Mouse (Mus musculus): ENCODE results near the gene Cd93. TPM values are rescaled to one million over a fixed set of nuclear protein-coding genes. Genes with fewer than 3 reads are reported as not detected.

Cd93 gene
- polyA plus RNA-seq (2015; fragmentation: Nextera tagmentation; extraction: Ambion mirVana), result 8.2 and 8.6 TPM in 2 replicates

GRCm38 (mm10) chr2:148443249-148443958 lies at the start of gene Cd93:
Gene Cd93 (minus strand): TSS chr2:148443563.
- no peaks in the 10 kb centered on the region for H3K4me1 ChIP-seq
- H3K4me2 ChIP-seq (replicated peaks), result peak within 1 kb of the TSS; percentile 9; the same call in 1 of the 2 replicates
- 0 out of 2 replicates have a peak within 1 kb of the TSS, but pooled peaks have one; percentile 11 for H3K27ac ChIP-seq
- no peak for ATAC-seq (ENCODE audit: low FRiP score, low read depth)
- H3K4me3 ChIP-seq, result peak within 1 kb of the TSS; percentile 12
- peak within 1 kb of the TSS; percentile 8; the same call in 1 of the 2 replicates for H3K9ac ChIP-seq
- H3K27me3 ChIP-seq, result 0 out of 2 replicates have a peak, but pooled peaks cover 3% of the 10 kb centered on the region
- WGBS, result 54% methylated on average over 13 of the region's 13 CpGs
- no peaks in the 10 kb centered on the region for H3K36me3 ChIP-seq
- H3K9me3 ChIP-seq, result no peaks in the 10 kb centered on the region

- H3K4me3 ChIP-seq, result no peak overlapping the region
- H3K4me2 ChIP-seq (replicated peaks), result no peak overlapping the region
- H3K27me3 ChIP-seq, result no peaks in the 10 kb centered on the region
- no peaks in the 10 kb centered on the region for H3K36me3 ChIP-seq
- ATAC-seq (ENCODE audit: low FRiP score, low read depth), result no peak
- H3K27ac ChIP-seq, result no peak overlapping the region
- H3K9ac ChIP-seq, result no peak overlapping the region
- no peaks in the 10 kb centered on the region for H3K4me1 ChIP-seq
- H3K9me3 ChIP-seq, result no peaks in the 10 kb centered on the region
- 74% methylated on average over 4 of the region's 4 CpGs for WGBS
These were observed 48.7 kb upstream of the Cd93 start for GRCm38 (mm10) chr2:148492108-148492507.

- Histone ChIP-seq H3K4me1 (no peaks in the 10 kb centered on the region), H3K27me3 (no peaks in the 10 kb centered on the region), H3K9me3 (no peaks in the 10 kb centered on the region), H3K4me2 (replicated peaks) (no peak overlapping the region), H3K36me3 (no peaks in the 10 kb centered on the region), H3K9ac (no peak overlapping the region), H3K4me3 (no peak overlapping the region), H3K27ac (no peak overlapping the region)
- WGBS, result 68% methylated on average over 6 of the region's 6 CpGs
- no peak for ATAC-seq (ENCODE audit: low FRiP score, low read depth)
These were observed 46.8 kb upstream of the Cd93 start for GRCm38 (mm10) chr2:148490150-148490549.

GRCm38 (mm10) chr2:148488885-148489284 lies 45.5 kb upstream of the Cd93 start:
- Histone ChIP-seq H3K4me3 (no peak overlapping the region), H3K27me3 (no peaks in the 10 kb centered on the region), H3K36me3 (no peaks in the 10 kb centered on the region), H3K4me2 (replicated peaks) (no peak overlapping the region), H3K9ac (no peak overlapping the region), H3K9me3 (no peaks in the 10 kb centered on the region), H3K27ac (no peak overlapping the region), H3K4me1 (no peaks in the 10 kb centered on the region)
- whole genome bisulfite sequencing, result 84% methylated on average over 2 of the region's 2 CpGs
- no peak for ATAC-seq (ENCODE audit: low FRiP score, low read depth)

GRCm38 (mm10) chr2:148485576-148485975 lies 42.2 kb upstream of the Cd93 start:
- Histone ChIP-seq H3K9ac (no peak overlapping the region), H3K36me3 (no peaks in the 10 kb centered on the region), H3K4me3 (no peak overlapping the region), H3K4me2 (replicated peaks) (no peak overlapping the region), H3K27ac (no peak overlapping the region), H3K4me1 (no peaks in the 10 kb centered on the region), H3K27me3 (no peaks in the 10 kb centered on the region), H3K9me3 (no peaks in the 10 kb centered on the region)
- 95% methylated on average over 4 of the region's 4 CpGs for WGBS
- no peak for ATAC-seq (ENCODE audit: low FRiP score, low read depth)

GRCm38 (mm10) chr2:148480376-148480775 lies 37.0 kb upstream of the Cd93 start:
- no peaks in the 10 kb centered on the region for H3K27me3 ChIP-seq
- no peak overlapping the region for H3K4me2 ChIP-seq (replicated peaks)
- no peaks in the 10 kb centered on the region for H3K36me3 ChIP-seq
- no peak for ATAC-seq (ENCODE audit: low FRiP score, low read depth)
- no peaks in the 10 kb centered on the region for H3K9me3 ChIP-seq
- no peak overlapping the region for H3K4me3 ChIP-seq
- WGBS, result 88% methylated on average over 8 of the region's 8 CpGs
- no peak overlapping the region for H3K9ac ChIP-seq
- H3K4me1 ChIP-seq, result no peaks in the 10 kb centered on the region
- no peak overlapping the region for H3K27ac ChIP-seq

GRCm38 (mm10) chr2:148478141-148478701 lies 34.9 kb upstream of the Cd93 start:
- H3K27ac ChIP-seq, result no peak overlapping the region
- H3K9ac ChIP-seq, result no peak overlapping the region
- H3K36me3 ChIP-seq, result no peaks in the 10 kb centered on the region
- WGBS, result 55% methylated on average over 3 of the region's 3 CpGs
- H3K4me1 ChIP-seq, result no peaks in the 10 kb centered on the region
- ATAC-seq (ENCODE audit: low FRiP score, low read depth), result no peak
- no peaks in the 10 kb centered on the region for H3K9me3 ChIP-seq
- H3K4me2 ChIP-seq (replicated peaks), result no peak overlapping the region
- H3K4me3 ChIP-seq, result no peak overlapping the region
- no peaks in the 10 kb centered on the region for H3K27me3 ChIP-seq

- Histone ChIP-seq H3K4me2 (replicated peaks) (no peak overlapping the region), H3K4me1 (no peaks in the 10 kb centered on the region), H3K27ac (no peak overlapping the region), H3K36me3 (no peaks in the 10 kb centered on the region), H3K27me3 (no peaks in the 10 kb centered on the region), H3K9ac (no peak overlapping the region), H3K4me3 (no peak overlapping the region), H3K9me3 (no peaks in the 10 kb centered on the region)
- 82% methylated on average over 2 of the region's 2 CpGs for WGBS
- no peak for ATAC-seq (ENCODE audit: low FRiP score, low read depth)
These were observed 34.0 kb upstream of the Cd93 start for GRCm38 (mm10) chr2:148477346-148477745.

GRCm38 (mm10) chr2:148476576-148476975 lies 33.2 kb upstream of the Cd93 start:
- Histone ChIP-seq H3K27me3 (no peaks in the 10 kb centered on the region), H3K4me1 (no peaks in the 10 kb centered on the region), H3K9me3 (no peaks in the 10 kb centered on the region), H3K36me3 (no peaks in the 10 kb centered on the region), H3K4me2 (replicated peaks) (no peak overlapping the region), H3K9ac (no peak overlapping the region), H3K4me3 (no peak overlapping the region), H3K27ac (no peak overlapping the region)
- ATAC-seq (ENCODE audit: low FRiP score, low read depth), result no peak
- 78% methylated on average over 4 of the region's 4 CpGs for WGBS

GRCm38 (mm10) chr2:148475879-148476495 lies 32.6 kb upstream of the Cd93 start:
- Histone ChIP-seq H3K9ac (no peak overlapping the region), H3K36me3 (no peaks in the 10 kb centered on the region), H3K9me3 (no peaks in the 10 kb centered on the region), H3K4me2 (replicated peaks) (no peak overlapping the region), H3K27me3 (no peaks in the 10 kb centered on the region), H3K4me3 (no peak overlapping the region), H3K4me1 (no peaks in the 10 kb centered on the region), H3K27ac (no peak overlapping the region)
- ATAC-seq (ENCODE audit: low FRiP score, low read depth), result no peak
- WGBS, result 76% methylated on average over 5 of the region's 5 CpGs

- H3K9me3 ChIP-seq, result no peaks in the 10 kb centered on the region
- no peak overlapping the region for H3K9ac ChIP-seq
- no peak overlapping the region for H3K4me3 ChIP-seq
- ATAC-seq (ENCODE audit: low FRiP score, low read depth), result no peak
- no peaks in the 10 kb centered on the region for H3K4me1 ChIP-seq
- H3K27ac ChIP-seq, result no peak overlapping the region
- H3K4me2 ChIP-seq (replicated peaks), result no peak overlapping the region
- WGBS, result 68% methylated on average over 6 of the region's 7 CpGs
- no peaks in the 10 kb centered on the region for H3K27me3 ChIP-seq
- no peaks in the 10 kb centered on the region for H3K36me3 ChIP-seq
These were observed 26.2 kb upstream of the Cd93 start for GRCm38 (mm10) chr2:148469341-148470238.

All from limb, embryonic 13.5 days (tissue).